Comparison of ENCODE assay signal across 8 mouse cellular contexts in the genomic region with DNA sequence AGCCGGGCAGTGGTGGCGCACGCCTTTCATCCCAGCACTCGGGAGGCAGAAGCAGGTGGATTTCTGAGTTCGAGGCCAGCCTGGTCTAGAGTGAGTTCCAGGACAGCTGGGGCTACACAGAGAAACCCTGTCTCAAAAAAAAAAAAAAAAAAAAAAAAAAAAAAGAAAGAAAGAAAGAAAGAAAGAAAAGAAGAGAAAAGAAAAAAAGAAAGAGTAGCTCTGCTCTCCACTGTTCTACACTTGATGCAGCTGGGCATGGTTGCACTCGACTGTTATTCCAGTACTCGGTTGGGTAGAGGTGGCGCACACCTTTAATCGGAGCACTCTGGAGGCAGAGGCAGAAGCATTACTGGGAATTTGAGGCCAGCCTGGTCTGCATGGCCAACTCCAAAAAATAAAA. TPM values are rescaled to one million over a fixed set of nuclear protein-coding genes. Genes with fewer than 3 reads are reported as not detected.
A peak's percentile ranks its signal among the peaks of the same experiment; 100 is the strongest.
DNase-seq lines count a peak whose midpoint lies in the region; ATAC-seq and TF ChIP-seq lines count a peak whose summit lies in the region.
"Not testable (repeated sequence)": the region's sequence is repeated elsewhere in the genome, so short reads cannot be mapped to it uniquely, and the experiment has no call there.

A gene (minus strand): TSS at position 101 of the 400 bp plus-strand sequence.

- H3K36me3 ChIP-seq in embryonic facial prominence, embryonic 14.5 days (ENCODE audit: control insufficient read depth, insufficient read depth, low read length) = peaks cover 44% of the 10 kb centered on the region
- H3K36me3 ChIP-seq in heart, embryonic 16.5 days (ENCODE audit: control insufficient read depth, insufficient read depth) = peaks cover 19% of the 10 kb centered on the region
- peaks cover 20% of the 10 kb centered on the region; the same call in 1 of the 2 replicates for H3K36me3 ChIP-seq in hindbrain, postnatal 0 days (ENCODE audit: insufficient read depth, low read length)
- H3K36me3 ChIP-seq in limb, embryonic 14.5 days (ENCODE audit: control insufficient read depth, insufficient read depth, low read length) = peaks cover 42% of the 10 kb centered on the region
- peaks cover 27% of the 10 kb centered on the region for H3K36me3 ChIP-seq in midbrain, embryonic 13.5 days
- peaks cover 27% of the 10 kb centered on the region for H3K36me3 ChIP-seq in stomach, embryonic 14.5 days (ENCODE audit: control insufficient read depth, insufficient read depth, low read length)

- ATAC-seq in embryonic facial prominence, embryonic 14.5 days (ENCODE audit: low read depth); heart, embryonic 16.5 days (replicated peaks; ENCODE audit: extremely low read depth, insufficient read depth, low FRiP score); hindbrain, postnatal 0 days; limb, embryonic 14.5 days (ENCODE audit: low FRiP score, low read depth); midbrain, embryonic 13.5 days; stomach, embryonic 14.5 days (ENCODE audit: insufficient number of reproducible peaks, insufficient read depth, low FRiP score, low read depth): not testable (repeated sequence)

- H3K4me1 ChIP-seq in embryonic facial prominence, embryonic 14.5 days (ENCODE audit: control insufficient read depth, insufficient read depth, low read length); hindbrain, postnatal 0 days (ENCODE audit: insufficient read depth, low read length); limb, embryonic 14.5 days (ENCODE audit: control insufficient read depth, insufficient read depth, low read length); midbrain, embryonic 13.5 days (replicated peaks); stomach, embryonic 14.5 days (ENCODE audit: control insufficient read depth, insufficient read depth, low read length): not testable (repeated sequence)
- H3K4me1 ChIP-seq in heart, embryonic 16.5 days (ENCODE audit: control insufficient read depth, insufficient read depth, low read length) = peaks cover 50% of the 10 kb centered on the region

- H3K4me3 ChIP-seq in embryonic facial prominence, embryonic 14.5 days (ENCODE audit: low read depth, low read length); heart, embryonic 16.5 days (ENCODE audit: low read length); hindbrain, postnatal 0 days (ENCODE audit: low read length); limb, embryonic 14.5 days (replicated peaks; ENCODE audit: low read length); midbrain, embryonic 13.5 days (replicated peaks); stomach, embryonic 14.5 days (ENCODE audit: low read depth, low read length): not testable (repeated sequence)

- TF ChIP-seq POLR2A in limb, embryonic 14.5 days (IDR thresholded peaks at IDR 0.05; ENCODE audit: borderline replicate concordance, extremely low read depth, insufficient read depth, insufficient read length) = not testable (repeated sequence)

- TF ChIP-seq CTCF in hindbrain, postnatal 0 days (IDR thresholded peaks at IDR 0.05; ENCODE audit: low read depth) = not testable (repeated sequence)

- not testable (repeated sequence) for H3K9ac ChIP-seq in embryonic facial prominence, embryonic 14.5 days (ENCODE audit: low read depth, low read length); hindbrain, postnatal 0 days (replicated peaks; ENCODE audit: low read length); limb, embryonic 14.5 days (ENCODE audit: low read depth, low read length, severe bottlenecking); midbrain, embryonic 13.5 days (replicated peaks); stomach, embryonic 14.5 days (replicated peaks; ENCODE audit: low read depth, low read length)
- H3K9ac ChIP-seq in heart, embryonic 16.5 days (ENCODE audit: low read length) = peak within 1 kb of the TSS; percentile 49; the same call in 1 of the 2 replicates

- 95% methylated on average over 9 of the region's 9 CpGs for WGBS in embryonic facial prominence, embryonic 14.5 days
- WGBS in heart, embryonic 16.5 days = 75% methylated on average over 9 of the region's 9 CpGs
- WGBS in hindbrain, postnatal 0 days = 93% methylated on average over 9 of the region's 9 CpGs
- 94% methylated on average over 9 of the region's 9 CpGs for WGBS in limb, embryonic 14.5 days
- 95% methylated on average over 9 of the region's 9 CpGs for WGBS in midbrain, embryonic 13.5 days
- WGBS in stomach, embryonic 14.5 days = 93% methylated on average over 9 of the region's 9 CpGs

- not testable (repeated sequence) for H3K4me2 ChIP-seq in embryonic facial prominence, embryonic 14.5 days (ENCODE audit: low read depth, low read length); hindbrain, postnatal 0 days (ENCODE audit: low read depth, low read length); limb, embryonic 14.5 days (replicated peaks; ENCODE audit: low read depth, low read length, severe bottlenecking); midbrain, embryonic 13.5 days (replicated peaks); stomach, embryonic 14.5 days (replicated peaks; ENCODE audit: low read depth, low read length)
- H3K4me2 ChIP-seq in heart, embryonic 16.5 days (ENCODE audit: low read depth, low read length) = peak within 1 kb of the TSS; percentile 36

- H3K9me3 ChIP-seq in embryonic facial prominence, embryonic 14.5 days (ENCODE audit: control insufficient read depth, low read length); heart, embryonic 16.5 days (replicated peaks; ENCODE audit: control insufficient read depth, low read length); hindbrain, postnatal 0 days (ENCODE audit: low read length); limb, embryonic 14.5 days (ENCODE audit: control insufficient read depth, low read length); midbrain, embryonic 13.5 days; stomach, embryonic 14.5 days (ENCODE audit: control insufficient read depth, low read depth, low read length): not testable (repeated sequence)

- not testable (repeated sequence) for H3K27ac ChIP-seq in embryonic facial prominence, embryonic 14.5 days (replicated peaks; ENCODE audit: low read depth, low read length); limb, embryonic 14.5 days (replicated peaks; ENCODE audit: low read depth, low read length); midbrain, embryonic 13.5 days; stomach, embryonic 14.5 days (ENCODE audit: low read length)
- H3K27ac ChIP-seq in heart, embryonic 16.5 days (ENCODE audit: low read length) = peak within 1 kb of the TSS; percentile 98
- H3K27ac ChIP-seq in hindbrain, postnatal 0 days = 0 out of 2 replicates have a peak within 1 kb of the TSS, but pooled peaks have one; percentile 54

- H3K27me3 ChIP-seq in embryonic facial prominence, embryonic 14.5 days (replicated peaks; ENCODE audit: control insufficient read depth, insufficient read depth, low read length); heart, embryonic 16.5 days (ENCODE audit: control insufficient read depth, insufficient read depth, low read length); hindbrain, postnatal 0 days (ENCODE audit: insufficient read depth, low read length); limb, embryonic 14.5 days (ENCODE audit: control insufficient read depth, insufficient read depth, low read length); midbrain, embryonic 13.5 days; stomach, embryonic 14.5 days (ENCODE audit: control insufficient read depth, insufficient read depth, low read length): not testable (repeated sequence)

- DNase-seq in adrenal gland, adult 18-20 months (ENCODE audit: low spot score in 2 of 2); embryonic facial prominence, embryonic 14.5 days (ENCODE audit: low spot score); gastrocnemius, postnatal 25 days; hindbrain, postnatal 0 days (ENCODE audit: low spot score); limb, embryonic 14.5 days (ENCODE audit: low spot score): not testable (repeated sequence)

RNA-seq across cellular contexts. Expression of the gene that starts here (rescaled TPM):
- 10 to 100 TPM; 10.3 to 10.6 TPM for total RNA-seq in adrenal gland, adult 18-20 months (2021)
- 12.3 and 13.2 TPM in 2 replicates for polyA plus RNA-seq in embryonic facial prominence, embryonic 14.5 days (2014; fragmentation: Nextera tagmentation; extraction: Ambion mirVana)
- total RNA-seq in gastrocnemius, postnatal 25 days (2021) = 1,000 to 10,000 TPM; 1,576 to 3,128 TPM
- polyA plus RNA-seq in heart, embryonic 16.5 days (2015; fragmentation: Nextera tagmentation; extraction: Ambion mirVana) = 30.2 and 32.7 TPM in 2 replicates
- total RNA-seq in hindbrain, postnatal 0 days (2014; rRNA removed) = 8.1 and 11.5 TPM in 2 replicates
- polyA plus RNA-seq in hindbrain, postnatal 0 days (2015; fragmentation: Nextera tagmentation; extraction: Ambion mirVana) = 11.2 and 12.7 TPM in 2 replicates
- 27.4 and 32.8 TPM in 2 replicates for polyA plus RNA-seq in limb, embryonic 14.5 days (2012; rRNA removed)
- polyA plus RNA-seq in limb, embryonic 14.5 days (2014; fragmentation: Nextera tagmentation; extraction: Ambion mirVana) = 9.9 and 11.6 TPM in 2 replicates
- polyA plus RNA-seq in midbrain, embryonic 13.5 days (2015; fragmentation: Nextera tagmentation; extraction: Ambion mirVana) = 16.1 and 19.0 TPM in 2 replicates
- polyA plus RNA-seq in stomach, embryonic 14.5 days (2014; fragmentation: Nextera tagmentation; extraction: Ambion mirVana) = 16.8 and 19.4 TPM in 2 replicates

Comparison
In these comparisons a context has a peak if more than half of its experiments do, and no peak if none do; other contexts are left out.
1. RNA of the gene that starts here (total RNA-seq): 1,576 to 3,128 TPM in gastrocnemius, postnatal 25 days; 8.1 to 11.5 TPM in hindbrain, postnatal 0 days and 10.3 to 10.6 TPM in adrenal gland, adult 18-20 months; every median in the first group is over 100 times any median in the second.